Mouse (Mus musculus) spleen, postnatal 36 days (tissue): ENCODE measurements around the gene Macrod2.

Experiments used
- DNase-seq, 2 experiments: peaks; one replicate each; pipeline ENCODE4 v3.0.0; 2022; ENCODE audit warnings: low spot score in 2 of 2, mixed read lengths in 1 of 2

Gene Macrod2

GRCm38 (mm10) chr2:140911463-140911862 is 516.4 kb downstream of the Macrod2 start:
- DNase-seq, result no peak

GRCm38 (mm10) chr2:140912179-140912578 is 517.1 kb downstream of the Macrod2 start:
- DNase-seq, result no peak

GRCm38 (mm10) chr2:140912931-140913330 is 517.8 kb downstream of the Macrod2 start:
- DNase-seq, result no peak

- no peak for DNase-seq
Observed at GRCm38 (mm10) chr2:140913679-140914412, 518.7 kb downstream of the Macrod2 start.

GRCm38 (mm10) chr2:140926922-140927321 is 531.8 kb downstream of the Macrod2 start:
- DNase-seq, result no peak

GRCm38 (mm10) chr2:140934483-140934882 is 539.4 kb downstream of the Macrod2 start:
- no peak for DNase-seq

- no peak for DNase-seq
Observed at GRCm38 (mm10) chr2:140949461-140949860, 554.4 kb downstream of the Macrod2 start.

GRCm38 (mm10) chr2:140959246-140959645 is 564.1 kb downstream of the Macrod2 start:
- no peak for DNase-seq

- no peak for DNase-seq
Observed at GRCm38 (mm10) chr2:140970181-140970580, 575.1 kb downstream of the Macrod2 start.

GRCm38 (mm10) chr2:140971845-140972244 is 576.7 kb downstream of the Macrod2 start:
- DNase-seq, result no peak

- DNase-seq, result no peak
Observed at GRCm38 (mm10) chr2:140985670-140986372, 590.7 kb downstream of the Macrod2 start.

GRCm38 (mm10) chr2:141003846-141004245 is 608.7 kb downstream of the Macrod2 start:
- DNase-seq, result no peak

- no peak for DNase-seq
Observed at GRCm38 (mm10) chr2:141004326-141004725, 609.2 kb downstream of the Macrod2 start.

- DNase-seq, result no peak
Observed at GRCm38 (mm10) chr2:141005616-141006015, 610.5 kb downstream of the Macrod2 start.

- no peak for DNase-seq
Observed at GRCm38 (mm10) chr2:141007725-141008124, 612.6 kb downstream of the Macrod2 start.

- no peak for DNase-seq
Observed at GRCm38 (mm10) chr2:141008458-141008857, 613.3 kb downstream of the Macrod2 start.

- no peak for DNase-seq
Observed at GRCm38 (mm10) chr2:141013443-141014165, 618.5 kb downstream of the Macrod2 start.

- no peak for DNase-seq
Observed at GRCm38 (mm10) chr2:141022971-141023370, 627.9 kb downstream of the Macrod2 start.

- no peak for DNase-seq
Observed at GRCm38 (mm10) chr2:141023916-141024315, 628.8 kb downstream of the Macrod2 start.

- no peak for DNase-seq
Observed at GRCm38 (mm10) chr2:141024316-141025043, 629.4 kb downstream of the Macrod2 start.

GRCm38 (mm10) chr2:141056685-141057454 is 661.8 kb downstream of the Macrod2 start:
- DNase-seq, result no peak
